Mouse (Mus musculus) brown adipose tissue, adult 24 weeks (tissue): ENCODE data around the gene Gabrb1. TPM values are rescaled to one million over a fixed set of nuclear protein-coding genes. Genes with fewer than 3 reads are reported as not detected.
"Not testable (repeated sequence)": the region's sequence is repeated elsewhere in the genome, so short reads cannot be mapped to it uniquely, and the experiment has no call there.

ENCODE experiments used
- H3K27ac ChIP-seq: fragments of 200-500 bp; replicated peaks from 2 replicates; pipeline ENCODE4 v1.5.1; 2012; ENCODE audit warnings: low read depth, mild to moderate bottlenecking, low read length
- H3K4me1 ChIP-seq: fragments of 200-500 bp; 2 replicates; pipeline ENCODE4 v1.6.1; 2012; ENCODE audit warnings: low read length, mixed read lengths; ENCODE audit not compliant: control insufficient read depth, insufficient read depth, insufficient read length
- H3K4me3 ChIP-seq: fragments of 200-500 bp; 2 replicates; pipeline ENCODE4 v1.5.1; 2012; ENCODE audit warnings: low read depth, mild to moderate bottlenecking, low read length, moderate library complexity; ENCODE audit not compliant: insufficient read depth
- polyA plus RNA-seq: library from polyadenylated mRNA; stranded (reverse); fragments of >200 nt; gene quantifications from 2 replicates; pipeline ENCODE4 v1.2.4, GENCODE M21; 2012; ENCODE audit not compliant: missing spikeins, insufficient read depth, insufficient read length

Gene Gabrb1
- polyA plus RNA-seq, 1 experiment = not detected

GRCm38 (mm10) chr5:72043226-72044151 is 385.6 kb downstream of the Gabrb1 start:
- Histone ChIP-seq H3K4me1 (no peaks in the 10 kb centered on the region), H3K27ac (no peak overlapping the region), H3K4me3 (no peak overlapping the region)

DNA sequence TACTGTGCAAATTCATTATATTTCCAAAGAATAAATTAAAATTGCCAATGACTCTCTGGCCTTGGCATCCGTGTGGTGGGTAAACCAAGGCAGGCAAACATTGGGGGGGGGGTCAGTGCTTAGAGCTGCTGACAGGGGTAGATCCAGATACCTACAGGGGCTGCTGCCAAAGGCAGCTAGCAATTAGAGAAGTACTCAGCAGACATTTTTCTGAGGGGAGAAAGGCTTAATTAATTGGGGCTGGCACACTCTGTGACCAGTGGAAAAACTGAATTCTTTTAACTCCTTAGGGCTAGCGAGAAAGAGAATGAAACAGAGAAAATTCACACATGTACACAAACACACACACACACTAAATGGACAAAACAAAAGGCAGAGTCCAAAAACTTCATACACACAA is 388.3 kb downstream of the Gabrb1 start:
- no peaks in the 10 kb centered on the region for H3K4me1 ChIP-seq
- H3K4me3 ChIP-seq = no peak overlapping the region
- no peak overlapping the region for H3K27ac ChIP-seq

DNA sequence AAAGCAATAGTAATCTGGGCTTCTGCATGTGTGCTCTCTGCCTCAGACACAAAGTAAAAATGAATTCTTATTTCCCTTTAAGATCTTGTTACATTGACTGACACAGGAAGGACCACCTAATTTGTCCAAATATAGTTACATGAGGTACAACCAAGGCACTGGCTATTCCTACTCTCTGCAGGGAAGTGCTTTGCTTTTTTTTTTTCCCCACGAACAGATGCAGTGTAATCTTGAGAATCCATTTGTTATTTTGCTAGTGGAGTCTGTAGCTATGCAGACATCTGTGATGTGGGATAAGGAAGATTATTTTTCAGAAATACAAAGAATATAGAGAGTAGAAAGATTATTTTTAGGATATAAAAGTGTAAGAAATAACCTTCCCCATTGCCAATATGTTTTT is 406.2 kb downstream of the Gabrb1 start:
- H3K4me1 ChIP-seq = no peaks in the 10 kb centered on the region
- H3K27ac ChIP-seq = no peak overlapping the region

DNA sequence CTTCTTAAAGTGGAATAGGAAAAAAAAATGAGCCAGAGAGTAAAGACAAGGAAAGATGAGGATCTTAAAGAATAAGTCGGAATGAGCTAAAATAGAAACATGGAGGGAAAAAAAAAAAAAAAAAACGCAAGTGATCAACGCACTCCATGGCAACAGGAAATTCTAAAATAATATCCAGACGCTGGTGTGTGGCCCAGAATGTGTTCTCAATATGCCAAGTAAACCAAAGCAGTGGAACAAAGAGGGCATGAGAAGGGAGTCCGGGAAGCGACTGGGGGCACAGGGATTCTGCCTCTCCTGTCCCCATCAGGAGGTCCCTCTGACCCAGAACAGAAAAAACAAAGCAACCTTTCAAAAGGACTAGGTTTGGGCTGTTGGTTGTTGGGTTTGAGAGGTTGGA is 410.9 kb downstream of the Gabrb1 start:
- no peaks in the 10 kb centered on the region for H3K4me1 ChIP-seq
- no peak overlapping the region for H3K4me3 ChIP-seq
- no peak overlapping the region for H3K27ac ChIP-seq

More for the DNA sequence above, 406.2 kb downstream of the Gabrb1 start:
- H3K4me3 ChIP-seq = no peak overlapping the region

DNA sequence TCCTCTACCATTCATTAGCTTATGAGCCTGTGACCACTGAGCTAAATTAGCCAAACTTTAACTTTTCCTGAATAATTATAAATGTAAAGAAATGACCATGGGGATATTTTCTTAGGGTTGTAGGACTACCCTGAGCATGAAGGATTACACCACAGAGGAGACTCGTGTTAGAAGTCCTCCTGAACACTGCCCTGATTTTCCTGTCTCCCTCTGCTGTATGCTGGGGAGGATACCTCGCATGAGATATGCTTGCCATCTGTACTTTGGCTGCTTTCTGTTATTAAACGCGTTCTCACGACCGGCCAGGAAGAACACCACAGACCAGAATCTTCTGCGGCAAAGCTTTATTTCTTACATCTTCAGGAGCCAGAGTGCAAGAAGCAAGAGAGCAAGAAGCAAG is 411.5 kb downstream of the Gabrb1 start:
- H3K4me3 ChIP-seq, H3K27ac ChIP-seq, H3K4me1 ChIP-seq: not testable (repeated sequence)

- no peak overlapping the region for H3K27ac ChIP-seq
- H3K4me1 ChIP-seq = no peaks in the 10 kb centered on the region
- no peak overlapping the region for H3K4me3 ChIP-seq
These were observed 418.9 kb downstream of the Gabrb1 start for GRCm38 (mm10) chr5:72076781-72077180.

- no peak overlapping the region for H3K27ac ChIP-seq
- no peak overlapping the region for H3K4me3 ChIP-seq
- H3K4me1 ChIP-seq = no peaks in the 10 kb centered on the region
These were observed 428.6 kb downstream of the Gabrb1 start for GRCm38 (mm10) chr5:72086518-72086917.

- no peaks in the 10 kb centered on the region for H3K4me1 ChIP-seq
- H3K27ac ChIP-seq = no peak overlapping the region
- no peak overlapping the region for H3K4me3 ChIP-seq
These were observed 436.7 kb downstream of the Gabrb1 start for GRCm38 (mm10) chr5:72094582-72094981.

DNA sequence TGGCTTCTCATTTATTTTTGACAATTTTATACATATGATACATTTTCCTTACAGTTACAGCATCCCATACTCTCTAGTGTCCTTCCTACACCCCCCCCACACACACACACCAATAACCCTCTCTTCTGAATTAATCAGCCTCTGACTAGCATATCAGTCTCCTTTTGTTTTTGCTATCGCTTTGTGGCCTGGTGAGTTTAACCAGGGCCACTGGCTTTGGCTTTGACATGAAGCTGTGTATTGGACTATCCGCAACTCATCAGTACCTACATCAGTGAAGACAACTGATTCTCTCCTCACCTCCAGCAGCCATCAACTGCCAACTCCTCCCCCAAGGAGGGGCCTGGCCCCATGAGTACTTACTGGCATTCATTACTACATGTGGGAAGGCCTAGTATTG is 437.1 kb downstream of the Gabrb1 start:
- no peak overlapping the region for H3K27ac ChIP-seq
- H3K4me3 ChIP-seq = no peak overlapping the region
- H3K4me1 ChIP-seq = no peaks in the 10 kb centered on the region

GRCm38 (mm10) chr5:72104274-72104921 is 446.5 kb downstream of the Gabrb1 start:
- Histone ChIP-seq H3K4me3 (no peak overlapping the region), H3K4me1 (no peaks in the 10 kb centered on the region)

DNA sequence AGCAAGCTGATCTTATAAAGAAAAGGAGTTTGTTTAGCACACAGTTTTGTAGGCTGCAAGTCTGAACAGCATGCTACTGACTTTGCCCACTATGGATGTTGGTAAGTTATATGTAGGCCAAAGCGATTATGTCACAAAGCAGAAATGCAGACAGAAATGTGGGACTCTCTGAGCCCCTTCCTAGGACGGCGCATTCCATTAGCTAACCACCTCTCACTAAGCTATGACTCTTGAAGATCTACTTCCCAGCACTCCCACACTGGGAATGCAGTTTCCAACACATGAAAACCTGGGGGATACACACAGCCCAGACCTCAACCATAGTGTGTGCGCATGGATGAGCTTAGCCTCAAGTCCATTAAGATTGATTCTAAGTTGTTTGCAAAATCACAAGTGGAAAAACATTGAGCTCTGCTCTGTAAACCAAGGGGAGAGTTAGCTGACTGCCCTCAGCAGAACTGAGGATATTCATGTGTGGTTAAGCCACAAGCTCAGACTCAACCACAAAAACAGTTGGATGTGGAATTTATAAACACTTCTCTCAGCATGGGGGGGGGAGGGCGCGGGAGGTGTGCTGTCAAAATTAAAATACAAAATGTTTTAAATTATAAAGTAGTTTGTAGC is 464.6 kb downstream of the Gabrb1 start:
- H3K27ac ChIP-seq = no peak overlapping the region
- no peak overlapping the region for H3K4me3 ChIP-seq
- no peaks in the 10 kb centered on the region for H3K4me1 ChIP-seq

More at GRCm38 (mm10) chr5:72104274-72104921, 446.5 kb downstream of the Gabrb1 start:
- no peak overlapping the region for H3K27ac ChIP-seq

- no peak overlapping the region for H3K4me3 ChIP-seq
- H3K4me1 ChIP-seq = no peaks in the 10 kb centered on the region
- no peak overlapping the region for H3K27ac ChIP-seq
These were observed 468.8 kb downstream of the Gabrb1 start for GRCm38 (mm10) chr5:72126681-72127080.

GRCm38 (mm10) chr5:72133906-72134305 is 476.0 kb downstream of the Gabrb1 start:
- Histone ChIP-seq H3K4me1 (no peaks in the 10 kb centered on the region), H3K4me3 (no peak overlapping the region), H3K27ac (no peak overlapping the region)

- Histone ChIP-seq H3K27ac (no peak overlapping the region), H3K4me1 (no peaks in the 10 kb centered on the region), H3K4me3 (no peak overlapping the region)
These were observed 480.3 kb downstream of the Gabrb1 start for GRCm38 (mm10) chr5:72138256-72138655.

DNA sequence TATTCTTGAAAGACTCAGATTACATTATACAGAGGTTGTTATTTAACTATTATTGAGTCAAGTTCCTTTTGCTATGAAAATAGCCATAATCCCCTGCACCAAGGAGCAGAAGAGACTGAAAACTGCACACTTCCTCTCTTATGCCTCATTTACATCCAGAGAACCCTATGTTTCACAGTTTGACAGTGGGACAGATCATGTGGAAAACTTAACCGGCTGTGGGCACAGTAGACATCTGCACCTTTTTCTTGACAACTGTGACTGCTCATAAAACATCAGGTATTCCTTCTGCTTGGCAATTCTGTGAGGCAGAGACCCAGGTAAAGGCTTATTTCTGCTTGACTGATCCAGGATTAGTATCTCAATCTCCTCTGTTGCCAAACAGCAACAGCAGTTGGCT is 481.7 kb downstream of the Gabrb1 start:
- H3K27ac ChIP-seq = no peak overlapping the region
- no peak overlapping the region for H3K4me3 ChIP-seq
- H3K4me1 ChIP-seq = no peaks in the 10 kb centered on the region
